Mouse (Mus musculus) testis, adult 2 months (tissue): ENCODE measurements at regions not wholly inside any gene's neighbourhood (a gene's known extent, or its start where the extent isn't known, plus 50 kb on each side); places are given as distances from the start of the nearest gene placed in this dataset.

Source experiments
- CTCF ChIP-seq: fragments of 200-500 bp; IDR thresholded peaks from 2 replicates; pipeline ENCODE4 v1.5.1; 2012; ENCODE audit warnings: low read depth, mild to moderate bottlenecking, inconsistent platforms, low read length, moderate library complexity; ENCODE audit not compliant: control insufficient read depth, insufficient read depth, insufficient replicate concordance
- POLR2A ChIP-seq: fragments of 200-500 bp; IDR thresholded peaks from 2 replicates; pipeline ENCODE4 v1.6.1; 2012; ENCODE audit warnings: low read depth, mild to moderate bottlenecking, inconsistent platforms, low read length, moderate library complexity; ENCODE audit not compliant: control insufficient read depth

DNA sequence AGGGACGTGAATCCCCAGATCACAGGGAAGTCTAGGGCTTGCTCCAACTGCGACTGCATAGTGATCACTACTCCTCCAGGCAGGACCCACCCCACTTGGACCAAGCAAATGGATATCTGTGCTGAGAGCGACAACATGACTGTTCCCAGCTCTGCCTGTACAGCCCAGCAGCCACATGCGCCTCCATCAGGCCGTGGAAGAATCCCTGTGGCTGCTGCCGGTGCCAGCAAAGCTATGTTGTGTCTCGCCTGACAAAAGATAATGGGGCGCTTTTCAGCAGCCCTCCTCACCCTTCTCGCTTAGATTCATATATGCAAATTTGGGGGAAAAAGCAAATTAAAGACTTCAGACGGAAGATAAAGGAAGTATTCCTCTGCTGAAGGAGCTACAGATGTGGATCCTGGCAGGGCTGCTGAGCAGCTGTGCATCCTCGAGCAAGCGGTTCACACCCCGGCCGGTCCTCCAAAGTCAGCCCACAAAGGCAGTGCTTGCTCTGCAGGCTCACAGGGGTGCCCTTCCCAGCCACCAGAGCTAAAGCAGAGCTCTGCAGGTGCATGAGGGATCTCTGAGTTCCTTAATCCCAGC, 418.5 kb downstream of the Ajap1 start:
- no peak for TF ChIP-seq CTCF
- TF ChIP-seq POLR2A = no peak
